Mouse (Mus musculus) intestine, embryonic 14.5 days (tissue): ENCODE results near the gene Xrcc5. TPM values are rescaled to one million over a fixed set of nuclear protein-coding genes. Genes with fewer than 3 reads are reported as not detected.

ENCODE experiments used
- ATAC-seq: fragments of 200-750 bp; cut with Nextera tagmentation; replicated peaks from 2 replicates; pipeline ENCODE4 v1.8.0; 2017; ENCODE audit warnings: low read depth, moderate number of reproducible peaks, moderate TSS enrichment, moderate library complexity; ENCODE audit not compliant: low FRiP score, low TSS enrichment
- DNase-seq: peaks from one replicate; pipeline ENCODE4 v3.0.0-alpha.2; 2018; ENCODE audit warnings: low spot score
- H3K27ac ChIP-seq: fragments of 300-500 bp; sonication (generic); 2 replicates; pipeline ENCODE4 v1.5.1; 2014; ENCODE audit warnings: low read depth, mild to moderate bottlenecking, control low read depth
- H3K27me3 ChIP-seq: fragments of 300-500 bp; sonication (generic); replicated peaks from 2 replicates; pipeline ENCODE4 v1.6.1; 2014; ENCODE audit warnings: low read length, control low read depth; ENCODE audit not compliant: control insufficient read depth, insufficient read depth
- H3K36me3 ChIP-seq: fragments of 300-500 bp; sonication (generic); 2 replicates; pipeline ENCODE4 v1.6.1; 2014; ENCODE audit warnings: low read length, control low read depth; ENCODE audit not compliant: control insufficient read depth, insufficient read depth
- H3K4me1 ChIP-seq: fragments of 300-500 bp; sonication (generic); replicated peaks from 2 replicates; pipeline ENCODE4 v1.6.1; 2014; ENCODE audit warnings: low read length, control low read depth, mixed read lengths; ENCODE audit not compliant: control insufficient read depth, insufficient read depth
- H3K4me2 ChIP-seq: fragments of 300-500 bp; sonication (generic); 2 replicates; pipeline ENCODE4 v1.6.1; 2014; ENCODE audit warnings: low read length
- H3K4me3 ChIP-seq: fragments of 300-500 bp; sonication (generic); 2 replicates; pipeline ENCODE4 v1.5.1; 2014; ENCODE audit warnings: low read depth, low read length, control low read depth, mixed read lengths
- H3K9ac ChIP-seq: fragments of 300-500 bp; sonication (generic); 2 replicates; pipeline ENCODE4 v1.6.1; 2014; ENCODE audit warnings: mild to moderate bottlenecking, low read length
- H3K9me3 ChIP-seq: fragments of 300-500 bp; sonication (generic); 2 replicates; pipeline ENCODE4 v1.6.1; 2016; ENCODE audit warnings: low read length, control low read depth; ENCODE audit not compliant: control insufficient read depth
- WGBS: fragments of 180-500 bp; shearing (Covaris S2); extraction: QIAGEN DNeasy Blood & Tissue Kit; methylation state at CpG from one replicate; pipeline ENCODE4 v1.1.7; 2014; 5-methylcytosine and 5-hydroxymethylcytosine counted together
- polyA plus RNA-seq: library from polyadenylated mRNA; unstranded; fragments of >200 nt; fragmentation: Nextera tagmentation; extraction: Ambion mirVana; gene quantifications from 2 replicates; pipeline ENCODE4 v1.2.1, GENCODE M21; 2014

The Xrcc5 gene
- polyA plus RNA-seq, 1 experiment from 2014 or later = 41.0 TPM

DNA sequence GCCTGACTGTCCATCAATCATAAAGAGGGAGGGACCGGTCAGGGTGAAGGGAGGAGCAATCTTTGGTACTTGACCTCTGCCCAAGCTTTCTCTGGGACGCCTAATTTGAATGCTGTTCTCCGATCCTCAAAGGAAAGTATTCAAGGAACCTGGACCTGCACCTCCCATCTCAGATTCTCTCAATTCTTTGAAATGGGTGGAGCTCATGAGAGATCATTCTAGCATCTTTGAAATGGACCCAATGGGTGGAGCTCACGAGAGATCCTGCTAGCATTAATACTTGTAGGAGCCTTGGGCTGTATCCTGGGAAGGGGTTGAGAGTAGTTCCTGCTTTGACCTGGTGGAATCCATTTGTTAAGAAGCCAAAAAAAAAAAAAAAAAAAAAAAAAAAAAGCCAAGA, 119.2 kb downstream of the Xrcc5 start:
- no peak overlapping the region for H3K4me3 ChIP-seq
- no peaks in the 10 kb centered on the region for H3K27me3 ChIP-seq
- no peak overlapping the region for H3K9ac ChIP-seq
- no peak overlapping the region for H3K4me2 ChIP-seq
- no peaks in the 10 kb centered on the region for H3K36me3 ChIP-seq
- no peaks in the 10 kb centered on the region for H3K4me1 ChIP-seq
- H3K9me3 ChIP-seq = no peaks in the 10 kb centered on the region
- 81% methylated on average over 4 of the region's 4 CpGs for WGBS
- no peak overlapping the region for H3K27ac ChIP-seq
- ATAC-seq (no peak), DNase-seq (no peak)

- H3K36me3 ChIP-seq = no peaks in the 10 kb centered on the region
- H3K27ac ChIP-seq = no peak overlapping the region
- no peak overlapping the region for H3K4me3 ChIP-seq
- H3K4me2 ChIP-seq = no peak overlapping the region
- no peaks in the 10 kb centered on the region for H3K9me3 ChIP-seq
- H3K9ac ChIP-seq = no peak overlapping the region
- H3K4me1 ChIP-seq = no peaks in the 10 kb centered on the region
- H3K27me3 ChIP-seq = no peaks in the 10 kb centered on the region
- 97% methylated on average over 8 of the region's 8 CpGs for WGBS
- ATAC-seq (no peak), DNase-seq (no peak)
Measured at GRCm38 (mm10) chr1:72428526-72428925, 121.3 kb downstream of the Xrcc5 start.

- H3K36me3 ChIP-seq = no peaks in the 10 kb centered on the region
- H3K9me3 ChIP-seq = no peaks in the 10 kb centered on the region
- no peak overlapping the region for H3K9ac ChIP-seq
- no peak overlapping the region for H3K4me2 ChIP-seq
- WGBS = 86% methylated on average over 7 of the region's 7 CpGs
- H3K27me3 ChIP-seq = no peaks in the 10 kb centered on the region
- H3K4me1 ChIP-seq = no peaks in the 10 kb centered on the region
- no peak overlapping the region for H3K4me3 ChIP-seq
- ATAC-seq (no peak), DNase-seq (no peak)
- no peak overlapping the region for H3K27ac ChIP-seq
Measured at GRCm38 (mm10) chr1:72429107-72429807, 122.0 kb downstream of the Xrcc5 start.

- Histone ChIP-seq H3K4me3 (no peak overlapping the region), H3K9me3 (no peaks in the 10 kb centered on the region), H3K27me3 (no peaks in the 10 kb centered on the region), H3K27ac (no peak overlapping the region), H3K9ac (no peak overlapping the region), H3K36me3 (no peaks in the 10 kb centered on the region), H3K4me1 (no peaks in the 10 kb centered on the region), H3K4me2 (no peak overlapping the region)
- ATAC-seq (no peak), DNase-seq (no peak)
- WGBS = 100% methylated on average over 1 of the region's 1 CpGs
Measured at GRCm38 (mm10) chr1:72432579-72432978, 125.4 kb downstream of the Xrcc5 start.

DNA sequence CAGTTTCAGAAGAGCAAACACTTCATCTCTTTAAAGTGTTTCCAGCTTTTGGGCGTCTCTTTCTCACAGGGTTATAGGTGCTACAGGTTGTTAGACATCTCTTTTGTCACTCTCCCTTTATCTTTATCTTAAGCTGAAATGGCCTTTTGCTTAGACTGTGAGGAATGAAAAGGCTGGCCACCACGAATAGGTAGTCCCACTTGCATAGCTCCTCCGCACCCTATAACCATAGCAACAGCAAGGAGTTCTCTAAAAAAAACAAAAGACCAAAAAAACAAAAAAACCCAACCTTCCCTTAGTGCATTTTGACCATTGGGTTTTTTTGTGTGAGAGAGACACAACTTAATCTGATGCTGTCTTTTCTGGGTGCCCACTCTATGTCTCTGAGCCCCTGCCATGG, 127.3 kb downstream of the Xrcc5 start:
- no peak overlapping the region for H3K9ac ChIP-seq

DNA sequence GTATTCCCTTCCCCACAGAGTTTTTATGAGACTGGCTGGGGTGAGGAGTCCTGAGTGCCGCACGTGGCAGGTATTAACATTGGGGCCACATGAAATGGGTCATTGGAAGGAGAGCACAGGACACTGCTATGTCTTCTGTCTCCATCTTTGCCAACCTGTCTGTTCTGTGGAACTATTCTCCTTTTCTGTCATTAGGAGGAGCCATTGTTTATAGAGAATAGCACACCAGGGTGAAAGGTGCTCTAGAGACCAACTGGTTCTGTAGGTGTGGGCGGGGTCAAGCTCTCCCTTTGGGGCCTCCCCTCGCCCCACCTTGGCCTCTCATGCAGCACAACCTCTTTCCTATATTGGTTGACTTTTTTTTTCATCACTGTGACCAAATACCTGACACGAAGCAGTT, 129.7 kb downstream of the Xrcc5 start:
- H3K27me3 ChIP-seq = no peaks in the 10 kb centered on the region
- ATAC-seq (no peak), DNase-seq (no peak)
- H3K9me3 ChIP-seq = no peaks in the 10 kb centered on the region
- H3K36me3 ChIP-seq = no peaks in the 10 kb centered on the region
- WGBS = 77% methylated on average over 5 of the region's 5 CpGs
- H3K4me2 ChIP-seq = no peak overlapping the region
- no peaks in the 10 kb centered on the region for H3K4me1 ChIP-seq
- no peak overlapping the region for H3K27ac ChIP-seq
- no peak overlapping the region for H3K4me3 ChIP-seq
- no peak overlapping the region for H3K9ac ChIP-seq

More for the DNA sequence above, 127.3 kb downstream of the Xrcc5 start:
- ATAC-seq = no peak
- Histone ChIP-seq H3K4me2 (no peak overlapping the region), H3K9me3 (no peaks in the 10 kb centered on the region), H3K4me3 (no peak overlapping the region), H3K4me1 (no peaks in the 10 kb centered on the region), H3K27ac (no peak overlapping the region), H3K36me3 (no peaks in the 10 kb centered on the region), H3K27me3 (no peaks in the 10 kb centered on the region)
- 69% methylated on average over 3 of the region's 3 CpGs for WGBS
- DNase-seq = no peak

- no peak overlapping the region for H3K9ac ChIP-seq
- no peak overlapping the region for H3K4me2 ChIP-seq
- 79% methylated on average over 8 of the region's 8 CpGs for WGBS
- no peak overlapping the region for H3K27ac ChIP-seq
- DNase-seq (no peak), ATAC-seq (no peak)
- H3K4me1 ChIP-seq = no peaks in the 10 kb centered on the region
- H3K9me3 ChIP-seq = no peaks in the 10 kb centered on the region
- no peaks in the 10 kb centered on the region for H3K27me3 ChIP-seq
- no peak overlapping the region for H3K4me3 ChIP-seq
- no peaks in the 10 kb centered on the region for H3K36me3 ChIP-seq
Measured at GRCm38 (mm10) chr1:72439146-72439545, 131.9 kb downstream of the Xrcc5 start.

- ATAC-seq = no peak
- no peak overlapping the region for H3K4me2 ChIP-seq
- 85% methylated on average over 2 of the region's 2 CpGs for WGBS
Measured at GRCm38 (mm10) chr1:72442747-72443146, 135.5 kb downstream of the Xrcc5 start.

More at GRCm38 (mm10) chr1:72442747-72443146, 135.5 kb downstream of the Xrcc5 start:
- no peak overlapping the region for H3K9ac ChIP-seq
- no peaks in the 10 kb centered on the region for H3K9me3 ChIP-seq
- no peak overlapping the region for H3K27ac ChIP-seq
- no peak overlapping the region for H3K4me3 ChIP-seq
- DNase-seq = no peak
- H3K27me3 ChIP-seq = no peaks in the 10 kb centered on the region
- no peaks in the 10 kb centered on the region for H3K36me3 ChIP-seq
- no peaks in the 10 kb centered on the region for H3K4me1 ChIP-seq
